Mouse (Mus musculus) forebrain, embryonic 12.5 days (tissue): ENCODE measurements at regions not wholly inside any gene's neighbourhood (a gene's known extent, or its start where the extent isn't known, plus 50 kb on each side); places are given as distances from the start of the nearest gene placed in this dataset. TPM values are rescaled to one million over a fixed set of nuclear protein-coding genes. Genes with fewer than 3 reads are reported as not detected.

Experiments used
- microRNA-seq: library from miRNA; unstranded; fragments of <30 nt; microRNA quantifications from one replicate; pipeline ENCODE4, GENCODE M21; 2017

Small RNA genes lying in the stretch of these regions (microRNA-seq; reads per million reads assigned to microRNA genes)
- not detected for gene Gm24369
